Mouse (Mus musculus) embryonic facial prominence, embryonic 10.5 days (tissue): ENCODE data around the gene Depdc1b. TPM values are rescaled to one million over a fixed set of nuclear protein-coding genes. Genes with fewer than 3 reads are reported as not detected.

Source experiments
- DNase-seq: peaks from one replicate; pipeline ENCODE4 v3.0.0-alpha.2; 2017; ENCODE audit warnings: low spot score
- H3K27ac ChIP-seq: fragments of 300-500 bp; sonication (generic); replicated peaks from 2 replicates; pipeline ENCODE4 v1.5.1; 2016; ENCODE audit warnings: mild to moderate bottlenecking
- H3K27me3 ChIP-seq: fragments of 300-500 bp; sonication (generic); replicated peaks from 2 replicates; pipeline ENCODE4 v1.6.1; 2016; ENCODE audit warnings: low read depth, mild to moderate bottlenecking; ENCODE audit not compliant: poor library complexity, severe bottlenecking
- H3K36me3 ChIP-seq: fragments of 300-500 bp; sonication (generic); replicated peaks from 2 replicates; pipeline ENCODE4 v1.6.1; 2016; ENCODE audit warnings: mild to moderate bottlenecking, moderate library complexity
- H3K4me1 ChIP-seq: fragments of 300-500 bp; sonication (generic); 2 replicates; pipeline ENCODE4 v1.6.1; 2016
- H3K4me3 ChIP-seq: fragments of 300-500 bp; sonication (generic); 2 replicates; pipeline ENCODE4 v1.5.1; 2016; ENCODE audit warnings: mild to moderate bottlenecking, moderate library complexity
- H3K9me3 ChIP-seq: fragments of 300-500 bp; sonication (generic); 2 replicates; pipeline ENCODE4 v1.6.1; 2016; ENCODE audit warnings: mild to moderate bottlenecking
- WGBS: fragments of 180-500 bp; shearing (Covaris S2); methylation state at CpG from one replicate; pipeline ENCODE4 v1.1.7; 2016; 5-methylcytosine and 5-hydroxymethylcytosine counted together
- polyA plus RNA-seq: library from polyadenylated mRNA; unstranded; fragments of >200 nt; fragmentation: Nextera tagmentation; extraction: Ambion mirVana; gene quantifications from 2 replicates; pipeline ENCODE4 v1.2.1, GENCODE M21; 2016

The Depdc1b gene
- polyA plus RNA-seq, 1 experiment from 2014 or later = 18.7 TPM

GRCm38 (mm10) chr13:108322466-108322865 is 6.3 kb downstream of the Depdc1b start:
- 94% methylated on average over 2 of the region's 2 CpGs for WGBS
- Histone ChIP-seq H3K36me3 (peaks cover 52% of the 10 kb centered on the region), H3K27ac (no peak overlapping the region), H3K9me3 (no peaks in the 10 kb centered on the region), H3K4me3 (no peak overlapping the region), H3K4me1 (peaks cover 10% of the 10 kb centered on the region), H3K27me3 (no peaks in the 10 kb centered on the region)
- no peak for DNase-seq

DNA sequence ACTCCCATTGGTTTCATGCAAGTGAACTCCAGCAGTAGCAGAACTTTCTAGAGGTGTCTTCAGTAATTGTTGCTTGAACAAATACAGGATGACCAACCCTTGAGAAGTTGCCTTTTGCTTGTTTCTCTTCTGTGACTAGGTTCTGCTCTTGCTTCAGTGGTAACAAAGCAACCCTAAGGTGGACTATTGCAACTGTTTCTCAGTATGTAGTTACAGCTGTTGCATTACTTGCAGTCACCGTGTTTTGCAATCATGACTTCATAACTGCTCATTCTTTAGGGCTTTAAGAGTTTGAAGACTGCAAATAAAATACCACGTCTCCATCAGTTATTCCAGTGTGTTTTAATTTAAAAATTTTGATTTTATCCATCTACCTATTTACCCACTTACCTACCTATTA is 7.2 kb downstream of the Depdc1b start:
- Histone ChIP-seq H3K4me1 (peaks cover 4% of the 10 kb centered on the region; the same call in 1 of the 2 replicates), H3K27ac (no peak overlapping the region), H3K9me3 (no peaks in the 10 kb centered on the region), H3K36me3 (peaks cover 52% of the 10 kb centered on the region), H3K4me3 (no peak overlapping the region), H3K27me3 (no peaks in the 10 kb centered on the region)
- no peak for DNase-seq
- 95% methylated on average over 2 of the region's 2 CpGs for WGBS

DNA sequence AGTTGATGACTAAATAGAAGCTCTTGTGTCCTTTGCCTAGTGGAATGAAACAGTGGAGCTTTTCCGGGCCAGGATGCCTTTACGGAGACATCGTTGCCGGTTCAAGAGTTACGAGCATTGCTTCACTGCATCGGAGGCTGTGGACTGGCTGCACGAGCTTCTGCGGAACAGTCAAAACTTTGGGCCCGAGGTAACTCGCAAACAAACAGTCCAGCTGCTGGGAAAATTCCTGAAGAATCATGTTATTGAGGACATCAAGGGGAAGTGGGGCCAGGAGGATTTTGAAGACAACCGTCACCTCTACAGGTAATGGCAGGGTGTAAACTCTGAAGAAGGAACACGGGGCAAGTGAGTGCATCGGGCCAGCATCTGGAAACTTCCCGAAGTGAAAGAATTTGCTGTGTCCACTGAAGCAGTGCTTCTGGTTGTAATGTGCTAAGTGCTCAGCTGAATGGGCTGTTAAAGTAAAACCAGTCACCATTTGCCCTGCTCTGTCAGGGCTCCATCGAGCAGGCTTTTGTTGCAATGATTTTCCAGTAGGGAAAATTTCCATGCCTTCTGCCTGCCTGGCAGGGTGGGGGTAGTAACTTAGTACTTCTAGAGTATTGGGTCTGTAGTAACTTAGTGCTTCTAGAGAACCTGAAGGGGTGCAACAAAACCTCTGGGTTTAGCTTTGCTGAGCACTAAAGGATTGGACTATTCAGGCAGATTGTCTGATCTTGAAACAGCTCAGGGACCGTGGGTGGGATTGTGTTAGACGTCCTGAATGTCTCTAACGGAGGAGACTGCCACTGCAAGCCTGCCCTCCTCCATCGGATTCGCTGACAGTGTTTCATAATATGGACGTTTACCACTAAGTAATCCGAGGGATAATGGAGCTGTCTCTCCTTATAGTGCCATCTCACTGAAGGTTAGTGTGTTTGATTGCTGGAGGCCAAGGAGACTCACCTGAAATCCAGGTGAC is 8.0 kb downstream of the Depdc1b start:
- Histone ChIP-seq H3K36me3 (peaks cover 56% of the 10 kb centered on the region), H3K27me3 (no peaks in the 10 kb centered on the region), H3K27ac (no peak overlapping the region), H3K4me1 (peaks cover 4% of the 10 kb centered on the region; the same call in 1 of the 2 replicates), H3K4me3 (no peak overlapping the region), H3K9me3 (no peaks in the 10 kb centered on the region)
- no peak for DNase-seq
- WGBS = 92% methylated on average over 22 of the region's 22 CpGs

- 94% methylated on average over 5 of the region's 5 CpGs for WGBS
- no peak overlapping the region for H3K27ac ChIP-seq
- peaks cover 4% of the 10 kb centered on the region; the same call in 1 of the 2 replicates for H3K4me1 ChIP-seq
- H3K27me3 ChIP-seq = no peaks in the 10 kb centered on the region
- no peak for DNase-seq
- H3K36me3 ChIP-seq = peaks cover 54% of the 10 kb centered on the region
- H3K4me3 ChIP-seq = no peak overlapping the region
- H3K9me3 ChIP-seq = no peaks in the 10 kb centered on the region
Observed at GRCm38 (mm10) chr13:108325871-108326270, 9.7 kb downstream of the Depdc1b start.

GRCm38 (mm10) chr13:108326351-108326750 is 10.2 kb downstream of the Depdc1b start:
- no peaks in the 10 kb centered on the region for H3K9me3 ChIP-seq
- DNase-seq = no peak
- H3K4me1 ChIP-seq = peaks cover 4% of the 10 kb centered on the region; the same call in 1 of the 2 replicates
- H3K27me3 ChIP-seq = no peaks in the 10 kb centered on the region
- H3K36me3 ChIP-seq = peaks cover 52% of the 10 kb centered on the region
- H3K4me3 ChIP-seq = no peak overlapping the region
- WGBS = 95% methylated on average over 10 of the region's 10 CpGs
- no peak overlapping the region for H3K27ac ChIP-seq

GRCm38 (mm10) chr13:108327047-108327446 is 10.9 kb downstream of the Depdc1b start:
- H3K27ac ChIP-seq = no peak overlapping the region
- no peak for DNase-seq
- no peaks in the 10 kb centered on the region for H3K27me3 ChIP-seq
- no peaks in the 10 kb centered on the region for H3K9me3 ChIP-seq
- peaks cover 56% of the 10 kb centered on the region for H3K36me3 ChIP-seq
- no peak overlapping the region for H3K4me3 ChIP-seq
- WGBS = 91% methylated on average over 7 of the region's 7 CpGs
- H3K4me1 ChIP-seq = peaks cover 4% of the 10 kb centered on the region; the same call in 1 of the 2 replicates

DNA sequence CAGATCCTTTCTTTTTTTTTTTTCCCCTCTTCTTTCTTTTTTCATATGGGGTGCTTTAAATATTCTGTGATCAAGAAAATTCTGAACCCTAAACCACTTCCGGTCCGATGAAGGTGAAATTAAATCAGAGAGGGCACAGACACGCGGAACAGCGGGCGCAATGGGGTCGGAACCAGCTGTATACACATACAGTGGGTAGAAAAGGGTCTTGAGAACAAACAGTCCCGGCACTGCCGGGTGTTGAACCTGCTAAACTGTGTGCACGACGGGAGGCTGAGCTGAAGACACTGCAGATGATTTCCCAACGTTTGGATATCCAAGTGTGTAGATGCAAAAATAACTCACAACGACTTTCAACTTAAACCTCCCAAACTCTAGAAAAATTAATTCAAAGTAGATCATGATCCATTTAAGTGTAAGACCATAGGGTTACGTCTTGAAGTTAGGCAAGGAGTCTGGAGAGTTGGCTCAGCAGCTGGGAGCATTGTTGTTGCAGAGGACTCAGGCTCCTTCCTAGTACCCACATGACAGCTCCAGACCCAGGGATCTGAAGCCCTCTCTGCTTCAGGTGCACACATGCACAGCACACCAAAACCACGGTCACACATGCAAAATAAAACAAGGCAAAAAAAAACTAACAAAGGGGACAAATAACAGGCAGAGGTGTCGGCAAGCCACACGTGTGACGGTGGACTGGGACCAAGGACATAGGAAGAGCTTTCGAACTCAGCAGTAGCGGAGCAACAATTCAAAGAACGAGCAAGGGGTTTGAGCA is 12.5 kb downstream of the Depdc1b start:
- no peak for DNase-seq
- WGBS = 92% methylated on average over 21 of the region's 21 CpGs
- H3K36me3 ChIP-seq = peaks cover 71% of the 10 kb centered on the region

DNA sequence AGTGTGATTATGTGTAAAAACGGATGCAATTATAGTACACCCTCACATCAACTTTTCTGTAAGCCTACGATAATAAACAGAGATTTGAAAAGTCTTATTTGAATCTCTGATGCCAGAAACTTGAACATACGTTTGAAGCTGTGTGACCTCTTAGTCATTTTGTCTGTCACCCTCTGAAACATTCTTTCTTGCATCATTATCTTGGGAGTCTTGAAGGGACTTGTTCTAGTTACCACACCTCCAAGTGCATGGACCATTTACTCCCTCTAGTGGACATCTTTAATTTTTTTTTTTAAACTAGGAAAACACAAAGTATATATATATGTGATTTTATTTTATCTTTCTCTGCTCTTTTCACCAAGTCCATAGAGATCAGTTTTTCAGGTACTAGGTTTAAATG is 13.6 kb downstream of the Depdc1b start:
- Histone ChIP-seq H3K4me3 (no peak overlapping the region), H3K36me3 (peaks cover 66% of the 10 kb centered on the region), H3K27me3 (no peaks in the 10 kb centered on the region), H3K4me1 (peaks cover 6% of the 10 kb centered on the region), H3K9me3 (no peaks in the 10 kb centered on the region), H3K27ac (no peak overlapping the region)
- DNase-seq = no peak
- WGBS = 69% methylated on average over 3 of the region's 3 CpGs

More for the DNA sequence above, 12.5 kb downstream of the Depdc1b start:
- no peaks in the 10 kb centered on the region for H3K9me3 ChIP-seq
- no peak overlapping the region for H3K27ac ChIP-seq
- H3K4me3 ChIP-seq = no peak overlapping the region
- H3K4me1 ChIP-seq = no peaks in the 10 kb centered on the region
- no peaks in the 10 kb centered on the region for H3K27me3 ChIP-seq

DNA sequence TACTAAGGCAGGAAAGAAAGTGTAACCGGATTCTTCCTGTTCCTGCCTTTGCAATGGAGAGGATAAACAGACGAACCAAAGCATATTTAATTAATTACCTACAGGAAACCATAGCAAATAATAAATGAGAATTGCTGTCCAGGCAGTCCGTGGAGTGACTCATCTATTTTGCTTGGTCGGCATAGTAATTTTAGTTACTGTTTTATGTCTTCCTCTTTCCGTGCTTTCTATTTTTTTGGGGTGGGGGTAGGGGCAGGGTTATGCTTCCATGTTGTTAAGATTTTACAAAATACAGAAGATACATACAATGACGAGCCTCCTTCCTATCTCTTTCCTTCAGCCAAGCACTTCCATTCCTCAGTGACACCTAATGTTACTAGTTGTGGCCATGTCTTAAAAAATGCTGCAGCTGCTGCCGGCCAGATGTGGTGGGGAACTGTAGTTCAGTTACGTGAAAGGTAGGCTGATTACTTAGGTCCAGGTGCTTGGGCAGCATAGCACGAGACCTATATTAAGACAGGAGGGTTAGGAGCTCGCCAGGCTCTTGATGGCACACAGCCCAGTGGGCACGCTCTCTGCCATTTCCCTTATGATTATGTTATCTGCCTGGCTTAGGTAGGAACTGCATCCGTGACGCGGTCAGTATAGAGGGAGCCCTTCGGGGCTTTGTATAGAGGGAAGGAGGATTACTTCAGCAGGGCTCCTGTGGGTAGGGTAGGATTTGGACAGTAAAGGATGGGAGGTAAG is 19.3 kb downstream of the Depdc1b start:
- H3K27ac ChIP-seq = no peak overlapping the region
- H3K9me3 ChIP-seq = no peaks in the 10 kb centered on the region
- peaks cover 34% of the 10 kb centered on the region for H3K36me3 ChIP-seq
- no peak for DNase-seq
- no peak overlapping the region for H3K4me3 ChIP-seq
- H3K4me1 ChIP-seq = peaks cover 19% of the 10 kb centered on the region
- H3K27me3 ChIP-seq = no peaks in the 10 kb centered on the region
- 81% methylated on average over 15 of the region's 15 CpGs for WGBS

DNA sequence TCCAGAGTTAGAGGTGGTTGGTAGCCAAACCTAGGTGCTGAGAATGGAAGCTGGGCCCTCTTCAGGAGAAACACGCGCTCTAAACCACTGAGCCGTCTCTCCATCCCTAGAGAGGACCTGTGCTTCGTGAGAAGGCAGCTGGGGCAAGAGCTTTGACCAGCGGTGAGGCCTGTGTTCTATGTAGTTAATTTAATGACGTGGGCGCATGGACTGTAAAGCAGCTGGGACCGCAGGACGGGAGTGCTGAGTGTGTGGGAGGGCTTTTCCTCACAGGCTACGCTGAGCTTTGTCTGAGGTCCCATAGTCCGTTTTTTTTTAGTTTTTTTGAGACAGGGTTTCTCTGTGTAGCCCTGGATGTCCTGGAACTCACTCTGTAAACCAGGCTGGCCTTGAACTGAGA is 20.1 kb downstream of the Depdc1b start:
- Histone ChIP-seq H3K9me3 (no peaks in the 10 kb centered on the region), H3K27me3 (no peaks in the 10 kb centered on the region), H3K4me1 (peaks cover 19% of the 10 kb centered on the region), H3K36me3 (peaks cover 32% of the 10 kb centered on the region), H3K4me3 (no peak overlapping the region), H3K27ac (no peak overlapping the region)
- WGBS = 93% methylated on average over 11 of the region's 11 CpGs
- no peak for DNase-seq

GRCm38 (mm10) chr13:108337340-108337739 is 21.2 kb downstream of the Depdc1b start:
- Histone ChIP-seq H3K27me3 (no peaks in the 10 kb centered on the region), H3K4me1 (peaks cover 19% of the 10 kb centered on the region), H3K36me3 (peaks cover 22% of the 10 kb centered on the region), H3K9me3 (no peaks in the 10 kb centered on the region), H3K27ac (no peak overlapping the region), H3K4me3 (no peak overlapping the region)
- no peak for DNase-seq
- 90% methylated on average over 6 of the region's 6 CpGs for WGBS
